Mouse (Mus musculus): ENCODE measurements at regions not wholly inside any gene's neighbourhood (a gene's known extent, or its start where the extent isn't known, plus 50 kb on each side); places are given as distances from the start of the nearest gene placed in this dataset.

GRCm38 (mm10) chr13:37609085-37609484 is 169.1 kb upstream of the Rreb1 start:
- DNase-seq (ENCODE audit: extremely low spot score, low spot score) = no peak

GRCm38 (mm10) chr13:37611387-37611786 is 166.8 kb upstream of the Rreb1 start:
- no peak for DNase-seq (ENCODE audit: extremely low spot score, low spot score)

- DNase-seq (ENCODE audit: extremely low spot score, low spot score) = no peak
Observed at GRCm38 (mm10) chr13:37617015-37617414, 161.2 kb upstream of the Rreb1 start.

- DNase-seq (ENCODE audit: extremely low spot score, low spot score) = no peak
Observed at GRCm38 (mm10) chr13:37619841-37620725, 158.1 kb upstream of the Rreb1 start.

GRCm38 (mm10) chr13:37621319-37622050 is 156.7 kb upstream of the Rreb1 start:
- DNase-seq (ENCODE audit: extremely low spot score, low spot score) = no peak

- no peak for DNase-seq (ENCODE audit: extremely low spot score, low spot score)
Observed at GRCm38 (mm10) chr13:37622366-37623088, 155.7 kb upstream of the Rreb1 start.

GRCm38 (mm10) chr13:37624741-37625140 is 153.5 kb upstream of the Rreb1 start:
- no peak for DNase-seq (ENCODE audit: extremely low spot score, low spot score)

- DNase-seq (ENCODE audit: extremely low spot score, low spot score) = no peak
Observed at GRCm38 (mm10) chr13:37625532-37626235, 152.5 kb upstream of the Rreb1 start.

GRCm38 (mm10) chr13:37628391-37629270 is 149.6 kb upstream of the Rreb1 start:
- DNase-seq (ENCODE audit: extremely low spot score, low spot score) = no peak

- DNase-seq (ENCODE audit: extremely low spot score, low spot score) = no peak
Observed at GRCm38 (mm10) chr13:37629271-37629899, 148.8 kb upstream of the Rreb1 start.

- no peak for DNase-seq (ENCODE audit: extremely low spot score, low spot score)
Observed at GRCm38 (mm10) chr13:37632835-37633440, 145.3 kb upstream of the Rreb1 start.

GRCm38 (mm10) chr13:37636363-37636762 is 141.8 kb upstream of the Rreb1 start:
- no peak for DNase-seq (ENCODE audit: extremely low spot score, low spot score)

- no peak for DNase-seq (ENCODE audit: extremely low spot score, low spot score)
Observed at GRCm38 (mm10) chr13:37637151-37637550, 141.0 kb upstream of the Rreb1 start.

- DNase-seq (ENCODE audit: extremely low spot score, low spot score) = no peak
Observed at GRCm38 (mm10) chr13:37638071-37638511, 140.1 kb upstream of the Rreb1 start.

GRCm38 (mm10) chr13:37642410-37643093 is 135.6 kb upstream of the Rreb1 start:
- DNase-seq (ENCODE audit: extremely low spot score, low spot score) = no peak

- DNase-seq (ENCODE audit: extremely low spot score, low spot score) = no peak
Observed at GRCm38 (mm10) chr13:37644751-37645181, 133.4 kb upstream of the Rreb1 start.

GRCm38 (mm10) chr13:37649467-37650080 is 128.6 kb upstream of the Rreb1 start:
- DNase-seq (ENCODE audit: extremely low spot score, low spot score) = no peak

Data from neural tube, embryonic 10.5 days (tissue).